Mouse (Mus musculus) heart, postnatal 36 days (tissue): Measurements from ENCODE around the gene Fa2h. TPM values are rescaled to one million over a fixed set of nuclear protein-coding genes. Genes with fewer than 3 reads are reported as not detected.

ENCODE experiments used
- DNase-seq, 2 experiments: peaks; one replicate each; pipeline ENCODE4 v3.0.0; 2021 to 2022
- intact Hi-C: fragments of 180-260 bp; cut with DNase I; formaldehyde crosslinking; loops from one replicate; pipeline ENCODE4 v1.15.1; 2025
- total RNA-seq, 2 experiments: library from RNA; stranded (reverse); gene quantifications; 2 replicates each; pipeline ENCODE4 v1.2.3; 2021

Fa2h gene
- total RNA-seq = under 1 TPM; 0.16 to 0.19 TPM

DNA sequence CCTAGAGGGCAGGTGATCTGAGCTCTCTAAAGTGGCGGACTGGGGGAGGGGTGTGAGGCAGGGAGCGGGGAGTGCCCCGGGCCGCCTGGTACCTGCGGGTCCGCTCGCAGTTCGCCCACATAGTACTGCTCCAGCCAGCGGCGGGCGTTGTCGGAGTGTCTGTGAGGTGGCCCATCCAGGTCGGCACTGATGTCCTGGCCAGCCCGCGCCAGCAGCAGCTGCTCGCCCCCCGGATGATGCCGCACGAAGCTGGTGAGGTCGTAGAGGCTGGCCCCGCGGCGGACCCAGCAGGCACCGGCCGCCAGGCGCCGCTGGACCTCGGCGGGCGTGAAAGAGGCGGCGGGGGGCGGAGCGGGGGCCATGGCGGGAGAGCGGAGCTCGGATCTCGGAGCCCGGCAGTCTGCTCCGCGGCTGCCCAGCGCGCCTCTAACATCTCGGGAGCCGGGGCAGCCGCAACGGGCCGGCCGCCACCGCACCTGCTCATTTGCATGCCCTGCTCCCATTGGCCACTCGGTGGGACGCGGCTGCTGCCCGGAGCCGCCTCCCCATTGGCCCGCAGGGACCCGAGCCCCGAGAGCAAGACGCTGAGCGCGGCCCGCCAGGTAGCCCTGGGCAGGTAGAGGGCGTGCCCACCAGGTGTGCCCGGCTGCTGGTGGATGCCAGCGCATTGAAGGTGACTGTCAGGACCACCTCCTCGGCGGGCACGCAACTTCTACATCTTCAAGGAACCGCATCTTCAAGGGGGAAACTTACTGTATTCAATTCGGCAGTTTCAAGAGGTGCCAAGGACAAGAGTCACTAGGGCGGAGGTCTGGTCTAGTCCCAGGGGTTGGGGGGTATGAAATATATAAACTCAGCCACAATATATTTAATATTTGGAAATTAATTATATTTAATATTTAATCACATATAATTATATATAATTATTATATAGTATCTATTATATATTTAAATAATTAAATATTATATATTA, at the start of gene Fa2h:
Gene Fa2h, minus strand, starts transcription at position 434 of the 973 bp plus-strand sequence.
- intact Hi-C loops = no loop called here
- peak; percentile 60 to 61 for DNase-seq

DNA sequence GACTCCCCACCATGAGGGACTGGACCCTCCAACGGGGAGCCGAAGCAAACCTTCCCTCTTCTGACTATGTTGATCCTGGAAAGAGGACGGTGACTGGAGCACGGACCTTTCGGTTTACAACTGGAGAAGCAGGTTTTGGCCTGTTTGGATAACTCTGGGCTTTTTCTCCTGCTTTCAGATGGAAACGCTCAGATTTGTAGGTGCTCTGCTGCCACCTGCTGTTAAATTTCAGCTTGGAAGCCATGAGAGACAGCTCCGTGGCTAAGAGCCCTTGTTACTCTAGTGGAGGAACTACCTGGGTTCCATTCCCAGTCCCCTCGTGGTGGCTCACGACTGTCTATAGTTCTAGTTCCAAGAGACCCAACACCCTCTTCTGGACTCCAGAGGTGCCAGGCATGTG, 45.6 kb upstream of the Fa2h start:
- intact Hi-C loops = loop anchor here (1.0 kb wide), 1 partner anchor 96 kb away; no protein-coding TSS in a partner anchor
- peak; percentile 61 to 72 for DNase-seq

DNA sequence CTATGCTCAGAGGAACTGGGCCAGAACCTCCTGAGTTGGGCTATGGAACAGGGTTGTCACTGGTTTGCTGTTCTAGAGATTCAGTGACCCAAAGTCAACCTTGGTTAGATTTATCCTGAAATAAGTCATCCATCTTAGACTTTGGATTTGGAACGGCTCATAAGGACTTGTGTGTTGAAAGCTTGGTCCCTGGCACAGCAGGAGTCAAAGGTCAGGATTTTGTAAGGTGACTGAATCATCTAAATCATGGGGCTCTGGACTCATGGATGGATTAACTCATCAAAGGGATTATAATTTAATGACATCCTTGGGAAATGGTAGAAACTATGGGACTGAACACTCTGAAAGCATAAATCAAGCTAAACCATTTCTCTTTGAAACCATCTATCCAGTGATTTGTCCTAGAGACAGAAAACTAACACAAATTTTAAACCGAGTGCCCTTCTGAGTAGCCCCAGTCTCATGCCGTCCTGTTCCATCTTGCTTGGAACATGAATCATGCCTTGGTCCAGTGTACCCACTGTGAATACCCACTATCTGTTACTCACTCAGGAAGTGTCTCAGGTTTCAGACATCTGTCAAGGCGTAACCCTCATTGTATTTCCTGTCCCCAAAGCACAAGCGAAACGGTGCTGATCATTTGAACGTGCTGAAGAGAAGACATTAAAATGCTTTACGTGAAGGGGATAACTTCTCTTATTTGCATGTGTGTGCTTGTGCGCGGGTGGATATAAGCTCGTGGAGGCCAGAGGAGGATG, 41.6 kb upstream of the Fa2h start:
- intact Hi-C loops = no loop called here
- DNase-seq = no peak

DNA sequence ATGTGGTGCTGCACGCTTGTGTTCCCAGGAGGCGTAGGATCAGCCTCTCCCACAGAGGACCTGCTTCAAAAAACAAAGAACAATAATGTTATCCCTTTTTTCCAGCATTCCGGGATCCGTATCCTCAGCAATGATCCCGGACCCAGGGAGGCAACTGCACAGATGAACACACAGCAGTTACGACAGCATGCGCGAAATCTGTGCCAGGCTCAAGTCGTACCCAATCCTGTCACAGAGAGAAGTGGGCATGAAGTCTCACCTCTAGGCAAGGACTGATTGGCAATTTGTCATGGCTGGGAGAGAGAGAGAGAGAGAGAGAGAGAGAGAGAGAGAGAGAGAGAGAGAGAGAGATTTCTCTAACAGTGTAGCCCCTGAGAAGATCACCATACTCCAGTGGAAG, 31.0 kb upstream of the Fa2h start:
- intact Hi-C loops = no loop called here
- DNase-seq = no peak

DNA sequence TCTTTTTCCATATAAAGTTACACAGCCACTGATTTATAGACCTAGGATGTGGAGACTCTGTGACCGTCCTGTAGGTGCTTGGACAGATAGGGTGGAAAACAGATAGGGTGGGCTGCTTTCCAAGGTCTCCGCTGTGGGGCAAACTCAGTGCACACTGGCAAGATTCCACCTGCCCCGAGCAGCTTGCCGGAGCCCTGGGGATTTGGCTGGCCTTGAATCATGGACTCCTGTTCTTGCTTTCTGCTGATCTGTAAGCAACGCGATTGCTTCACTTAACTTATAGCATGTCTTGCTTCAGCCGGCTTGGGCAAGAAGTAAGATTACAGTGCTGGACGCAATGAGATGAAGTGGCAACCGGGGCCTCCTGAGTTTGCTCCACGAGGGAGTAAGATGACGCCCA, 30.6 kb upstream of the Fa2h start:
- DNase-seq = no peak
- intact Hi-C loops = no loop called here

DNA sequence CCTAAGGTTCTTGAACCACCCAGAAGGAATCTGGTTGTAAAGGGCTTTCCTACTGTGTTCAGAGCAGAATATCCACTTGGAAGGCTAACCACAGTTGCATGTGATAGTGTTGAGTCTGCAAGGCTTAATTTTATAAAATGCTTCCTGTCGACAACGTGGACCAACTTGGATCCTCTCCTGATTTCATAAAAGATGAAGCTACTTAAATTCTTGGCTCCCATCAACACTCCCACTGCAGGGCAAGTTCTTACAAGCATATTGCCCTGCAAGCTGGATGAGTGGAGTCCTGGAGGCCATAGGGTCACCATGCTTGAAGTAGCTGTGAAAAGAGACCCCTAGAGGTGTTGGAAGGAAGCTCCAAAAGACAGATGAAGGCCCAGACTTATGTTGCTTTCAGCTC, 29.0 kb upstream of the Fa2h start:
- intact Hi-C loops = no loop called here

DNA sequence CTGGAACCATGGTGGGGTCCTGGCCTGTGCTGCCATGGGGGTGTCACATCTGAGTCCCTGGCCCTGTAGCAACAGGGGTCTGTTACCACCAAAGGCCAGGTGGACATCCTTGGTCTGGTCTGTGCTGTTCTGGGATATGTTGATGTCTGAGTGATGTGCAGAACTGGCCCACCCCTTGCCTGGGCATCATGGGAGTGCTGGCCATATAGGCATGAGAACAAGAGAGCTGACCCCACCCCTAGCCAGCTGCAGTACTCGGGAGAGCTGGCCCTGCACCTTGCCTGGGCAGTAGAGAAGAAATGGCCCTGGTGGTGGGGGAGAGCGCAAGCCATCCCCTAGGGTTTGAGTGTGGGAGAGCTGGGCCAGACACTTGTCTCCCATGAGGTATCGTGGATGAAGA, 25.5 kb upstream of the Fa2h start:
- intact Hi-C loops = loop anchor here (5.0 kb wide), 1 partner anchor 243 kb away; no protein-coding TSS in a partner anchor

More for the DNA sequence above, 29.0 kb upstream of the Fa2h start:
- DNase-seq = no peak

DNA sequence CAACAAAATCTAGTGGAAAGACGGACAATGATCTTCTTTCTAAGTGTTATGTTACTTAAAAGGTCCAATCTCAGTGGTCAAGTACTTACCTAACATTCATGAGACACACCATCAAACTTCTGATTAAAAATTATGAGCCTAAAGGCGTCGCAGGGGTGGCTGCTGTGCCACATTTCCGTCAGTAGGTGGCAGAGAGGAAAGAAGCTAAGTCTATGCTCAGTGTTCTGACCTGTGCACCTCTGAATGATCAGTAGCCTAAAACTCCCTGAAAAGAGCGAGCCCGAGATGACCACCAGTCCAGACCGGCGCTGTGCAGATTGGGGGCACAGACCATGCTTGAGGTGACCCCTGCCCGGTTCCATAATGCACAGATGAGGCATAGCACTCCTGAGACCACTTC, 25.0 kb upstream of the Fa2h start:
- intact Hi-C loops = loop anchor here (5.0 kb wide), 1 partner anchor 244 kb away; no protein-coding TSS in a partner anchor
- DNase-seq = peak in 1 of 2 experiments; percentile 22

More for the DNA sequence above, 25.5 kb upstream of the Fa2h start:
- DNase-seq = no peak

DNA sequence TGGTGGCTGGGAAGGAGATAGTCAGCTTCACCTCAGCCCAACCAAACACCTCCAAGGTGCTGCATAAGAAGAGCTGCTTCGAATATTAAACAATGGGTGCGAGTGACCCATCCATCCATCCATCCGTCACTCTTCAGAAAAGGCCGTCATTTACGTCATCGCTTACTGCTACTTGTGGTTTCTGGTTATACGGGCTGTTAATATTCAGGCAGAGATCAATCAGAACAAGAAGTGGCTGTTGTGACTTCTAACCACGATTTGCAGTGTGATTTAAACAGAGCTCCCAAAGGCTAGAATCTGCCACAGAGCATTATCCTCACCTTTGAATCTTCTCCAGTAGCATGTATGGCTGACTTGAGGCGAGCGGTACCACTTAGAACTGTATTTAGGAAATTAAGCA, 23.6 kb upstream of the Fa2h start:
- DNase-seq = no peak
- intact Hi-C loops = loop anchor here (5.0 kb wide), 1 partner anchor 245 kb away; no protein-coding TSS in a partner anchor

DNA sequence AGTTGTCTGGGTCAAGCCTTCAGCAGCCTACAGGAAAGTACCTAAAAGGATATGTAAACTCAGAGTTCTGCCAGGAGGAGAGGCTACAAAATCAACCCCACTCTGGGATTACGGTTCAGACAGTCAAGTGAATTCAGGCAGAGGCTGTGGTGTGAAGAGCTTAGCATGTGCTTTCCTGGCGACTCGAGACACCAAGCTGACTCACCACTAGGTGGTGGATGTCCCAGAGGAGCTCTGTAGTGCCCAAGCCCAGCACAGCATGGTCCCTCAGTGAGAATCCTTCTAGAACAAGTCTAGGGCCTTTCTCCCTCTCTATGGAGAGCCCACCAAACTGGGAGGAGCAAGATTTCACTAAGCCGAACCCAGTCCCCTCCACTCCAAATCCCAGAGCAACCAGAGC, 9.8 kb upstream of the Fa2h start:
- DNase-seq = no peak

DNA sequence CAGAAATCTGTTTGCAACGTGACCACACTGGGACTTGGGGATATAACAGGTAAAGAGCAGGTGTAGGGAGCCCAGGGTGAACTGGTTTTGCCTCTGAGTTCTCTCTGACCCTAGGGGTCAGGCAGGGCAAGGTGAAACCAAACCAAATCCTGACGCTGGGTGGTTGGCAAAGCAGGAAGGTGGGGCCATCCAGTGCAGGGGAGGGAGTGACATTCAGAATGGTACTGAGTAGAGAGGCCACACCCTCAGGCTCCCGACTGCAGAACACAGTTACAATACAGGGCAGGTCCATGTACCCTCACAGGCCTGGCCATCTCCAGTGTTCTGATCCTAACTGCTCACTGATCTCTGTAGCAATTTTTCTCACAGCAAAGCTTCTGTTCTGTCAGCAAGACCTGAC, 2.4 kb downstream of the Fa2h start:
- intact Hi-C loops = no loop called here

More for the DNA sequence above, 9.8 kb upstream of the Fa2h start:
- intact Hi-C loops = loop anchor here (1.0 kb wide), 1 partner anchor 30 kb away; no protein-coding TSS in a partner anchor

DNA sequence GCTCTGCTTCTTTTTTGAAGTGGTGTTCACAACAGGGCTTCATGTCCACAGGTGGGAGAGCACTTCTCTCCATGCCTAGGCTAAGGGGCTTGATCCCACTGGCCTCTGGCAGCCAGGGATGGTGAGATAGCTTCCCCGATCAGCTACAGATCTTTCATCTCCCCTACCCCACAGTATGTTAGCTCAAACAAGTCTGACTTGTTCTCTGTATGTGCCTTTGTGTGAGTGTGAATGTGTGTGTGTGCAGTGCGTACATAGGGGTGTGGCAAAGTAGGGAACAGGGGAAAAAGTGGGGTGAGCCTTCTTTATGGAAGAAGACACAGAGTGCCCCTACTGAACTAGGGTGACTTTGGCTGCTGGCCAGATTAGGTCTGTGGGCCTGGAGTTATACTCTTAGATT, 2.8 kb downstream of the Fa2h start:
- DNase-seq = no peak
- intact Hi-C loops = no loop called here

More for the DNA sequence above, 2.4 kb downstream of the Fa2h start:
- DNase-seq = no peak

DNA sequence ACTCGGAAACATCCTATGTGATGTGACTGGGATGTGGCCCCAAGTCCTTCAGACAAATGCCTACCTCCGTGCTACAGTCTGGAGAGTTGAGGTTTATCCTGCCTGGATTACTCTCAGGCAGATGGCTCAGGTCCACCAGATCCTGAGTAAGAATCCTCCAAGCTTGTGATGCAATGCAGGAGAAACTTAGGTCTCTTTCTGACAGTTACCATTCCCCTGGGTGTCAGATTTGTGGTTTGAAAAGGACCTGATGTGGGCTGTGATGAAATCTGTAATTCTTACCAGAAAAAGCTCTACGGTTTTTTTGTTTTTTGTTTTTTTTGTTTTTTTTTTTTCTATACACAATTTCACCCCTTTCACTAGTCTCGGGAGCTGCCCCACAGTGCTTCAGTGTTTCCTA, 4.0 kb downstream of the Fa2h start:
- intact Hi-C loops = no loop called here
- DNase-seq = no peak

DNA sequence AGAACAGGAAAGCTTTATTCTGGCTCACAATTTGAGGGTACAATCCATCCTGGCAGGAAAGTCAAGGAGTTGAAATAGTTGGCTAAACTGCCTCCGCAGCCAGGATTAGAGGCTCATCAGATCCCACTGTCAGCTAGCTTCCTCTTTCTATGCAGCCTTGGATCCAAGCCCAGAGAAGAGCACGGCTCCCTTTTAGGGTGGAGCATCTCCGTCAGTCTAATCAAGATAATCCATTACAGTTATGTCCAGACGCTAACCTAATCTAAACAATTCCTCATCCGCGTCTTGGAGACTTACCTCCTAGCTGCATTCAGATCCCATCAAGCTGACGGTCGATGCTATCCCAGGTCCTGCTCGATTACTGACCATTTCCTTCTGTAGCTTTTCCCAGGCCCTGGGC, 7.7 kb downstream of the Fa2h start:
- no peak for DNase-seq
- intact Hi-C loops = no loop called here

DNA sequence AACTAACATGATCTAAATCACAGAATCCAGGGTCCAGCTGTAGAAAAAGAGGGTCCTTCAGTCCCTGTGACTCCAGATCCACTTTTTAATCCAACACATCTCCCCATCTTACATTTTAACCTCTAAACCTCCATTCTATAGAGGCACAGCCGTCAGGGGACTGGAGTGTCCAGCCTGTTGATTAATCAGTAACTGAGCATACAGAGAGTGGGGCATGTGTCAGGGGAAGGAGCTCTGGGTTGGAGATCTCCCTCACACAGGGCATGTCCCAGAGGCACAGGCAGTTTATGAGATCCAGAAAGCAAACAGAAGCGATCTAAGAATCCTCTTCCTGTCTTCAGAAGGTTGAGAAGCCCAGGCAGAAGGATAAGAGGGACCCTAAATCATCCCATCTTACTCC, 9.0 kb downstream of the Fa2h start:
- DNase-seq = no peak
- intact Hi-C loops = no loop called here

DNA sequence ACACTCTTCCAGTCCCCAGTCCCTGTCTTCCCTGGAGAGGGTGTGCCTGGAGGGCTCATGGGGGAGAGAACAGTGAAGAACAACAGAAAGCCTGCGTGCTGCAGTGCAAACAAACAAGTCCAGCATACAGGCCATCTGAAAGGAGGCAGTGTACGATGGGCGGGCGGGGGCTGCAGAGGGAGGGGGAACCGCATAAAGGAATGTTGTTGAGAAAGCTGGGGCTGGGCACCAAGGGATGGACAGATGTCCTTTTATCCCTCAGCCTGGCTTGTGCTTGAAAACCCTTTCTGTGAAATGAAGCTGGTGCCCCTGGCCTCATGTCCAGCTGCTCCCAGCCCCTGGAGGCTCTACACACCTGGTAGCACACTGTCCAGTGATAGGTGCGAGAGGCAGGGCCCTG, 18.4 kb downstream of the Fa2h start:
- no peak for DNase-seq
- intact Hi-C loops = no loop called here

DNA sequence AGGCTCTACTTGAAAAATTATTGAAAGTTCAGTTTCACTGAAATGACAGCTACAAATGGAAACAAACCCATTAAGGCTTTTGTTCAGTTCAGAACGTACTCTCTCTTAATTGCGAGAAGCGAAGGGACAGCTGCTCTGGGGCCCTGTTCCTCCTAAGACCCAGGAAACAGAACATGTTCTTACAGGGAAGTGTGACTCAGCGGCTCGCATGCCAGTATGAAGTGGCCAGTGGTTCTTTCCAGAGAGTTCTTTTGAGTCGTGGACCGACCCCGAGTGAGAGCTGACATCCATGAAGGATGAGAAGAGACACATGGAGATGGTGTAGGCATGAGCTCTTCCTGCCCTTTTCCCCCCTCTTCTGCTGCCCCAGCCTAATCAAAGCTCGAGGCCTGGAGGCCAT, 23.9 kb downstream of the Fa2h start:
- DNase-seq = no peak
- intact Hi-C loops = no loop called here

DNA sequence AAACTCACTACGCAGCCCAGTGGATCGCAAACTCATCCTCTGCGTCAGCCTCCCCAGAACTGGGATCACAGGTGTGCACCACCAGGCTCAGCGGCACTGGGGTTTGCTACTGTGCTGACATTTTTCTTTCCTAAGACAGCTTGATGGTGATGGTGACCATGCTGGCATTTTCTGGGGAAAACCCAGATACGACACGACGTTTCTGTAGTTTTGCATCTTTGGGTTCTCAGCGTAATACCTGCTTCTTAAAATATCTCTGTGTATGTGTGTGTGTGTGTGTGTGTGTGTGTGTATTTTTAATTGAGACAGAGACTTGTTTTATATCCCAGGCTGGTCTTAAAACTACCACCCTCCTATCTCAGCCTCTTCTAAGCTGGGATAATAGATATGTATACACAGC, 26.3 kb downstream of the Fa2h start:
- no peak for DNase-seq
- intact Hi-C loops = no loop called here

DNA sequence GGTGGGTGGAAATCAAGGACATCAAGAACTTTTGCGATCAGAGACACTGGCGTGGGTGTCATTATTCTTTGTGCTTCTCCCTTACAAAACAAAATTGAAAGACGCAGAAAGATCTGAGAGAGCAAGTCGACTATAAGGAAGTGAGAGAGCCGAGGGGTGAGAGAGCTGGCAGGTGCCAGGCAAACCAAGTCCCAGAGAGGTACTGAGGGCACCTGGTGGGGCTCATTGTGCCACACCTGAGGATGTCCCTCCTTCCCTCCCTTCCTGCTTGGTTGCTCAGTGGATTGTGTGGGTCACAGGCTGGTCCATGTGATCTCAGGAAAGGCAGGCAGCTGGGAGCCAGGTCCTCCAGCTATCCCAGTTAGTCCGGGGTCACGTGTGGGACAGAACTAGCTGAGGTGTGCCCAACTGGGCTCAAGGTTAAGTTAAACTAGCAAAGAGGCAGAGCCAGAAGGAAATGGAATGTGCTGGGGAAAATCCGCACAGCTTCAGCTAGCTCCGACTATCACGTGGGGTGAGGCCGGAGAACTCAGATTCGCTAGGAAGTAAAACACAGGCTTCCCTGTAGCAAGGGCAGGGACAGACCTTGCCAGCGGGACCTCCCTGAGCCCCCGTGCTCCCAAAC, 26.9 kb downstream of the Fa2h start:
- intact Hi-C loops = no loop called here
- DNase-seq = peak; percentile 14 to 25

DNA sequence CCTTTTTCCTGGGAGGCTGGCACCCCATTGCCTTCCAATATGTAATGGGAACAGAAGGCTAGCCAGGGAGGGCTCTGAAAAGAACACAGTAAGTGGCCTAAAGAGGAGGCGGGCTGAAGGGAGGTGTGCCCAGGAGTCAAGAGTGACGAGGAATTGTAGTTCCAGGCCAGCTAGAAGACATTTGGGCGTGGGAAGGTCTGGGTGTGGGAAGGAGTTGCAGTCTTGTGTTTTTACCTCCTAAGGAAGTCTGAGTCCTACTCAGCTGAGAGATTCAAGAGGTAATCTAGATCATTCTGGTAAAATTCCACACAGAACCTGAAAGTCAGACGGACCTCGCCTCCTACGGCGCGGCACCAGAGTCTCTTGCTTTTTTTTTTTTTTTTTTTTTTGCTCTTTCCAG, 30.1 kb downstream of the Fa2h start:
- no peak for DNase-seq
- intact Hi-C loops = no loop called here
